Mouse (Mus musculus) thymus, adult 2 months (tissue): ENCODE measurements at regions not wholly inside any gene's neighbourhood (a gene's known extent, or its start where the extent isn't known, plus 50 kb on each side); places are given as distances from the start of the nearest gene placed in this dataset.

Experiments
- DNase-seq: peaks from one replicate; pipeline ENCODE4 v3.0.0; 2021
- H3K27ac ChIP-seq: fragments of 200-500 bp; 2 replicates; pipeline ENCODE4 v1.5.1; 2012; ENCODE audit warnings: low read length, control low read depth; ENCODE audit not compliant: control insufficient read depth, insufficient read depth
- H3K27me3 ChIP-seq: fragments of 200-500 bp; 2 replicates; pipeline ENCODE4 v1.6.1; 2012; ENCODE audit warnings: mild to moderate bottlenecking, low read length, moderate library complexity, mixed read lengths; ENCODE audit not compliant: control insufficient read depth, insufficient read depth
- H3K36me3 ChIP-seq: fragments of 200-500 bp; 2 replicates; pipeline ENCODE4 v1.6.1; 2012; ENCODE audit warnings: mild to moderate bottlenecking, low read length, moderate library complexity; ENCODE audit not compliant: control insufficient read depth, insufficient read depth
- H3K4me1 ChIP-seq: fragments of 200-500 bp; replicated peaks from 2 replicates; pipeline ENCODE4 v1.6.1; 2012; ENCODE audit warnings: low read length; ENCODE audit not compliant: control insufficient read depth, insufficient read depth
- H3K4me3 ChIP-seq: fragments of 200-500 bp; 2 replicates; pipeline ENCODE4 v1.5.1; 2012; ENCODE audit warnings: mild to moderate bottlenecking, low read length, control low read depth, moderate library complexity; ENCODE audit not compliant: control insufficient read depth, insufficient read depth
- CTCF ChIP-seq: fragments of 200-500 bp; IDR thresholded peaks from 2 replicates; pipeline ENCODE4 v1.5.1; 2012; ENCODE audit warnings: mild to moderate bottlenecking, control low read depth, low read length, moderate library complexity, borderline replicate concordance; ENCODE audit not compliant: control insufficient read depth, poor library complexity, insufficient read depth; ENCODE audit errors: extremely low read depth
- POLR2A ChIP-seq: fragments of 200-500 bp; IDR thresholded peaks from 2 replicates; pipeline ENCODE4 v1.6.1; 2012; ENCODE audit warnings: mild to moderate bottlenecking, low read length, control low read depth, moderate library complexity; ENCODE audit not compliant: control insufficient read depth, poor library complexity, insufficient read depth; ENCODE audit errors: extremely low read depth
- WGBS: fragments of 180-500 bp; shearing (Covaris S2); methylation state at CpG from one replicate; pipeline ENCODE4 v1.1.7; 2018; 5-methylcytosine and 5-hydroxymethylcytosine counted together

GRCm38 (mm10) chr11:22632314-22632700 is 120.4 kb downstream of the Tmem17 start:
- Histone ChIP-seq H3K27ac (no peak overlapping the region), H3K4me3 (no peak overlapping the region), H3K36me3 (no peaks in the 10 kb centered on the region), H3K4me1 (peaks cover 8% of the 10 kb centered on the region), H3K27me3 (no peaks in the 10 kb centered on the region)
- no peak for DNase-seq
- TF ChIP-seq POLR2A, result no peak
- no peak for TF ChIP-seq CTCF

GRCm38 (mm10) chr11:22632988-22633387 is 121.1 kb downstream of the Tmem17 start:
- Histone ChIP-seq H3K36me3 (no peaks in the 10 kb centered on the region), H3K4me3 (no peak overlapping the region), H3K4me1 (peaks cover 8% of the 10 kb centered on the region), H3K27ac (no peak overlapping the region), H3K27me3 (no peaks in the 10 kb centered on the region)
- TF ChIP-seq POLR2A (no peak), CTCF (no peak)
- 72% methylated on average over 5 of the region's 5 CpGs for WGBS
- DNase-seq, result no peak

GRCm38 (mm10) chr11:22633961-22634360 is 122.1 kb downstream of the Tmem17 start:
- DNase-seq, result no peak

GRCm38 (mm10) chr11:22635021-22635420 is 123.1 kb downstream of the Tmem17 start:
- DNase-seq, result no peak
- WGBS, result 76% methylated on average over 2 of the region's 2 CpGs

More at GRCm38 (mm10) chr11:22633961-22634360, 122.1 kb downstream of the Tmem17 start:
- WGBS, result 75% methylated on average over 6 of the region's 6 CpGs
- no peaks in the 10 kb centered on the region for H3K27me3 ChIP-seq
- no peaks in the 10 kb centered on the region for H3K36me3 ChIP-seq
- H3K27ac ChIP-seq, result no peak overlapping the region
- H3K4me1 ChIP-seq, result peaks cover 8% of the 10 kb centered on the region
- TF ChIP-seq CTCF (no peak), POLR2A (no peak)
- no peak overlapping the region for H3K4me3 ChIP-seq

GRCm38 (mm10) chr11:22636321-22636720 is 124.4 kb downstream of the Tmem17 start:
- TF ChIP-seq POLR2A, result no peak
- no peak for TF ChIP-seq CTCF
- H3K27ac ChIP-seq, result no peak overlapping the region
- DNase-seq, result no peak
- H3K36me3 ChIP-seq, result no peaks in the 10 kb centered on the region
- H3K4me3 ChIP-seq, result no peak overlapping the region
- no peaks in the 10 kb centered on the region for H3K27me3 ChIP-seq
- peaks cover 8% of the 10 kb centered on the region for H3K4me1 ChIP-seq
- WGBS, result 92% methylated on average over 7 of the region's 7 CpGs

More at GRCm38 (mm10) chr11:22635021-22635420, 123.1 kb downstream of the Tmem17 start:
- TF ChIP-seq CTCF (no peak), POLR2A (no peak)
- H3K36me3 ChIP-seq, result no peaks in the 10 kb centered on the region
- no peak overlapping the region for H3K27ac ChIP-seq
- no peaks in the 10 kb centered on the region for H3K27me3 ChIP-seq
- H3K4me3 ChIP-seq, result no peak overlapping the region
- peaks cover 8% of the 10 kb centered on the region for H3K4me1 ChIP-seq

- WGBS, result 94% methylated on average over 9 of the region's 9 CpGs
- H3K27ac ChIP-seq, result no peak overlapping the region
- TF ChIP-seq CTCF (no peak), POLR2A (no peak)
These were observed 125.1 kb downstream of the Tmem17 start for GRCm38 (mm10) chr11:22636761-22637557.

More at GRCm38 (mm10) chr11:22636761-22637557, 125.1 kb downstream of the Tmem17 start:
- no peak for DNase-seq
- Histone ChIP-seq H3K4me1 (peaks cover 4% of the 10 kb centered on the region), H3K4me3 (no peak overlapping the region), H3K36me3 (no peaks in the 10 kb centered on the region), H3K27me3 (no peaks in the 10 kb centered on the region)
